Mouse (Mus musculus): Measurements from ENCODE around the gene Glra1.
A peak's percentile ranks its signal among the peaks of the same experiment; 100 is the strongest.
"Not testable (repeated sequence)": the region's sequence is repeated elsewhere in the genome, so short reads cannot be mapped to it uniquely, and the experiment has no call there.

The Glra1 gene

DNA sequence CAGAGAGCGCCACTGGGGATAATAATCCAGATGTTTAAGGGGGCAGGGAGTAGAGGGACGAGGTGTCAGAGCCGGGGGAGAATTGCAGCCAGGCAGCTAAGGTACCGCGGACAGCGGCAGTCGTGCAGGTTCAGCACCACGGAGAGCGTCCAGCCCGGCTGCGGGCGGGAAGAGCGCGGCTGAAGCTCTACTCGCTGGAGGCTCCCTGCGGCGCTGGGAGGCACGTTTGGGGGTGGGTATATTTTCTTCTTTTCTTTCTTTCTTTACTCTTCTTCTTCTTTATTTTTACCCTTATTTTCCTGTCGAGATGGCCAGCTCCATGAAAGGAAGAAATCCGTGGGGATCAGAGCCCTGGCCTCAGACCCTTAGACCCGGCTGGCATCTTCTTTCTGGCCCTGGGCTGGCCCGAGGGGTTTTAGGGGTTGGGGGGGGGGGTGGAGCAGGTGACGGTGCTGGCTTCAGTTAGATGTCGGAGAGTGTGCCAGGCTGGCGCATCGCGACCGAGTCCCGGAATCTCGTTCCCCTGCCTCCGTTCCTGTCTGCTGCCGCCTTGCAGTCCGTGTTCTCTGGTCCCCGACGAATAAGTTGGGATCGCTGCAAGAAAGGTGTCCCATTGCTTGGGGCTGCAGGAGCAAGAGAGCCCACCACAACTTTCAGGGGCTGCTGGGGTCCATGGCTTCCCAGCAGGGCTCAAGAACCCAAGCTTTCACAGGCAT lies at the start of gene Glra1:
Glra1 (minus strand) TSS at position 391 of the 716 bp plus-strand sequence.
- peak; percentile 59 for DNase-seq

DNA sequence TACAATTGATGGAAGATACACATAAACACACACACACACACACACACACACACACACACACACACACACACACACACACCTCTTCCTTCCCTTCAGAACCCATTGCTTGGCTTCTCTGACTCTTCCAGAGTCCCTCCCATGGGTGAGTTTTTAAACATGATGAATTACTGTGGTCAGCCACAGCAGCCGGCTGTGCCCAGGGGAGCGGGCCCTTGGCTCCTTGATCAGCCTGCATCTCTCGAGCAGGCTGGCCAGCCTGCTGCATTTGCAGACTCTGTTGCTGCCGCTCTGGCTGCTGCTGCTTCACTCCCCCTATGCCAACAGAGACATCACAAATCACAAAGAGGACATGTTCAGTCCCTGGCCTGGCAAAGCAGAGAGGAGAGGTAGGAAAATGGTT lies 29.0 kb upstream of the Glra1 start:
- DNase-seq = no peak

DNA sequence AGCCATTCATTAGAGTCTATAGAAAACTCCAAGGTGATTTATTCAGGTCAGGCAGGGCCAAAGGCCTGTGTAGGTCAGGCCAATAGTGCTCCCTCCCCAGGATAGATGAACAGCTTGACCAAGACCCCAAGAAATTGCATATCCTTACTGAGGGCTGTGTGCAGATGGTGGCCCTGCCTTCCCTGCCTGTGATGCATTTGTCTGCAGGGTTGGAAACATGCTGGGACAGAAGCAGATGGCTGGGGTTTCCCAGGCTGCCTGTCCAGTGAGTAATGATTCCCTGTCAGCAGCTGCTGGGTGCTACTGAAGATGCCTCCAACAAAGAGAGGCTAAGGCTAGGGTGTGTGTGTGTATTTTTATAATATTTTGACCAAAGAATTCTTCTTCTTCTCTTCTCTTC lies 25.9 kb upstream of the Glra1 start:
- no peak for DNase-seq

DNA sequence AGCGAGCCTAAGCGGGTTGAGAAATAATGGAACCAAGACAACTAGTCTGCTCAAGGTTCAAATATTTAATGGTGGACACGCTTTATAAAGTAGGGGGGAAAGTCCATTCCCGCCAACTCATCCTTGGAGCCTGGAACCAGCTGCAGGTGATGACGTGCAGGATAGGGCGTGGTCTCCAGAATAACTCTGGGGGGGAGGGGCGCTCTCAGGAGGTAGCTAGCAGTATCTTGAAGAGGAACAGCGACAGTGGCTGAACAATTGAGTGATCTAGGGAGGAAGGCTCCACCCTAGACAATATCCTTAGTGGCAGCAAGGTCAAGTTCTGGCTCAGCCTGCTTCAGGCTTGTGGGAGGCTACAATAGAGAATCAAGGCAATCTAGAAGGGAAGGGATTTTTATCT lies 6.6 kb upstream of the Glra1 start:
- DNase-seq = not testable (repeated sequence)

DNA sequence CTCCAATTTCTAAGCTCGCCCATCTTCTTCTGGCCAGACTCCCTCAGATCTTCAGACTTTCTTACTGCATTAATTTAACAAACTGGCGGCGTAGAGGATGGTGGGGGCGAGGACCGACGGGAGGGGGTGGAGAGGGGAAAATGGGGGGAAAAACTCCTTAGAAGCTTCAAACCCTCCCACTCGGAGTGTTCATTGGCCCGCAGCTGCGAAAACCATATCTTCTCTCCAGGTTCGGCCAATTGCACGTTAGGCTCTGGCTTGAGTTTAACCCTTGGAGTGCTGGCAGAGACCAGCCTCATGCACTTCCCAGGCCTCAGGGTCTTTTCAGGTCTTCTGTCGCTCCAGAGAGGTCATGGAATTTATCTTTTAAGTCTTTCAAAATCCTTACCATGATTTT lies 524 bp upstream of the Glra1 start:
- no peak for DNase-seq

DNA sequence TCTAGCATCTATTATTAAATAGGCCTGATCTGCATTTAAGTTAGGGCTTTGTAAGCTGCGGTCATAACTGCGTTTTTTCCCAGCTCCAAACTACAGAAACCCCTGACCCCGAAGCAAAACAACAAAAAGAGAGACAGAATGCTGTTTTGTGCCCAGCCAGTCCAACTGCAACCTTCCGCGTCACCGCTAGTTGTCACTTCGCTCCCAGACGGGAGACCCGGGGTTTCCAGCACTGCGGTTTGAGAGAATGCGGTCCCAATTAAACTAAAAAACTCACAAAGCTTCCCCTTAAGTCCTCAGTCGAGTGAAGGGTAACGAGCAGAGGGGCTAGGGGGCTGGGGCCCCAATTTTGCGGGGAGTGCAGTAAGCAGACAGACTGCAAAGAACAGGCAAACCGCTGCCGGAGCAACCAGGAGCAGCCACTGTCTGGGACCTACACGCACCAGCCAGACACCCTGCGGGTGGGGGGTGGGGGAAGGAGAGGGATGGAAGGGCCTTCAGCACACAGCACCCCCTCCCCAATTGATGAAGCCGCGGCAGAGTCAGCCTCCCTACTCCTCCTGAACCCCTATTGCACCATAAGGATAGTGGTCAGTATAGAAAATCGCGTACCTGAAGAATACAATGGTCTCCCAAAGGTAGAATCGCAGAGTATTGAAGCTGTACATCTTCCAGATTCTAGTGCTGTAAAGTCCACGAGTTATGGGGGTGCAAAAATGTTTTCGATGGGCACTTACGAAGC lies 761 bp downstream of the Glra1 start:
- no peak for DNase-seq

DNA sequence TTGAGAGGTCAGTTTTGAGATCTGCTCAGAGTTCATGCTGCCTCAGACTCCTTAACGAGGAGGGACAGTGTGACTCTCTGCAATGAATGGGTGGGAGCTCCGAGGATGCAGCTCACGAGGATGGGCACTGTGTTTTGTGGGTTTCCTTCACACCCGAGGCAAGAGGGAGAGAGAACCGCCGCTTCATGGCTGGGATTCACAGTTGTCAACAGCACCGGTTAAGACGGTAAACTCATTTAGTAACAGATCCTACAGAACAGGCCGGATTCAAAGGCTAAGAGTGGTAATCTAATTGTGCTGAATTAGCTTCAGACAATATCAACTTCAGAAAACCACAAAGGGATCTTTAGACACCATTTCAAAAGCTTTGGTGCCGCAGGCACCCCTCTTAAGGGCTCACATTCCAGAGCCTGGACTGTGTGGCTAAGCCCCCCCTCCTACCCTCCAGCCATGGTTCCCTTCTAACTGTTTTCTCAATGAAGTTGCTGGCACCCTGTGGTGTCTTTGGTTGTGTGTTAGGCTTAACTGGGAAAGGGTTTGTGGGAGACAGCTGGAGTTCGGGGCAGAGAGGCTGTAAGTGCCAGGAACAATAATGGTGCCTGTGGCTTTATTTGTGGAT lies 6.4 kb downstream of the Glra1 start:
- DNase-seq = no peak

DNA sequence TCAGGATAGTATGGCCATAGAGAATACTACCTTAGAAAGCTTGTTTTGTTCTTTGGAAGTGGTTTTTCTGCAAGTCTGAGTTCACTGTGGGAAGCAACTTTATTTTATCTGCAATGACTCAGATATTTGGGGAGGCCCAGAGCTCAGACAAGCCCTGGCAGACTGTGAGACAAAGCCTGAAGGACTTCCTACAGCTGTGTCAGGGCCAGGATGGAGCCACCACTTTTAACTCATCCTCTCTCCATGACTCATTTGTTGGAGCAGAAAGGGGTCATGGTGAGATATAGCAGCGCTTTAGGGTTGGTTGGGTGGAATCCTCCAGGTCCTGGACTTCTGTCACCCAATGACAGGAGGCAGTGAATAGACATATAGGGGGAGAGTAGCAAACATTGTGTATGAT lies 12.3 kb downstream of the Glra1 start:
- no peak for DNase-seq

DNA sequence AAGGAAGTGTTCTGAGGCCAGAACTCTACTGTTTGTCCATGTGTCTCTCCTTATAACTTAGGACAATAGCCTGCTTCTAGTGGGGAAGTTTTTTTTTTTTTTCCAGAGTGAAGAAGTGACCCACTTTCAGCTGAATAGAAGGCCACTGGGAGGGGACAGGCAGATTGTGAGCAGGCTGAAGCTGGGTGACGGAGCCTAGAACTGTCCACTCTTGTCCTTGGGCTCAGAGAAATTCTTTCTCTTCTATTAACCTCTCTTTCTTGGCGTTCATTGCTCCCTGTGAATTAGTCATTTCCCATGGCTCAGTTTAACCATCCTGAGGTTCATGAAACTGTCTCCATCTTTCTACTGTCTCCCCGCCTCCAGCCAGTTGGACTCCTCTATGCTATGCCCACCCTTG lies 13.6 kb downstream of the Glra1 start:
- no peak for DNase-seq

DNA sequence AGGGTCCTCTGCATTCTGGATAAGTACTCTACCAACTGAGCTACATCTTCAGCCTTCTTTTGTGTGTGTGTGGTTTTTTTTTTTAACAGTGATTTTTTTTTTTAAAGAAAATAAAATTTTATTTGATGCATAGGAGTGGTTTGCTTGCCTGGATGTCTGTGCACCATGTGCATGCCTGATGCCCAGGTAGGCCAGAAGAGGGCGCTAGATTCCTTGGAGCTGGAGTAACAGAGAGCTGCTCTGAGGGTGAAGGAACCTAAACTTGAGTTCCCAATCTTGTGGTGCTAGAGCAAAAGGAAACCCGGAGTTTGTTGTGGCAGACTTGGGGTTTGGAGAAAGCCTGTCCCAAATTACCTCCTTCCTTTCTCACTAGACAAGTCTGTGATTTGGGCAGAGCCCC lies 16.8 kb downstream of the Glra1 start:
- DNase-seq = no peak

DNA sequence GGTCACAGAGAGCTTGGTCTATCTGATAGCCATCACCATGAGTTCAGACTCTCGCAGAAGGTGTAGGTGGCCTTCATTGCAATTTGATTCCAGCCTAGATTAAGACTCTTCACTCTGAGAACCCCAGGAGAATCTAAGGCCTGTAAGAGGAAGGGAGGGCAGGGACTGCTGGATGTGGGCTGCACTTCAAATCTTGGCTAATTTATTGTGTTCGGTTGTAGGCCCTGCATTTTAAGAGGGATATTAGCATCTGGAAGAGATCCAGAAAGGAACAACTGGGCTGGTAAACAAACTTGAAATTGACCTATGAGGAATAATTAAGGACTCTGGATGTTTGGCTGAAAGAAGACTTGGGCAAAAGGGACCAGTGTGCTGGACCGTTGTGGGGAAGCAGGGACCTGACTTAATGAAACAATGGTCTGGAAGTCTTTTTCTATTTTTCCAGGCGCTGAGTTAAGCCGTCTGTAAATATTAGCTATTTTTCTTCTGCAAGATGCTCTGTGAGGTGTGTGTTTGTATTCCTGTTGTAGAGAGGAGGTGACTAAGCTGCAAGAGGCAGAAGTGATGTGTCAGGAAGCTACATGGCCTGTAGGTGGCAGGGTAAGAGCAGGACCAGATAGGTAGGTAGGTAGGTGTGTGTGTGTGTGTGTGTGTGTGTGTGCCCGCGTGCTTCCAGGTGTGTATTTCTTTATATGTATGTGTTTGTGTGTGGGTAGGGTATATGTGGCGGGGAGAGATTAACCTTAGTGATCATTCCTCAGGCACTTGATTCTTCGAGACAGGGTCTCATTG lies 18.4 kb downstream of the Glra1 start:
- DNase-seq = no peak

DNA sequence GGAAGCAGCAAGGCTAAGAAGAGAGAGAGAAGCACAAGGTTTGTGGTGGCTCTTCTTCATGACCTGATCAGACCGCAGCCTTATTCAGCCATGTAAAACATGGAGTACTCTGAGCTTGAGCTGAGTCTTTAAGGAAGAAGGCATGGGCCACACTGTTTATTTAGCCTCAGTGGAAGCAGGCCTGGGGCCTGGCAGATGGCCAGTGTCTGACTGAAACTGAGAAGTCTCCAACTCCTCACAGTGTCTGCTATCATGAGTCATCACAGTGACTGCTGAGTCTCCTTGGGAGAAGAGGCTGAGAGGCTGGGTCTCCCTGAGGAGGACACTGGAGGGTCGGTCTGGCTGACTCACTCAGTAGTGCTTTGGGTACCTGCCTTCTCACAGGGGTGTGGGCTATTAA lies 33.6 kb downstream of the Glra1 start:
- DNase-seq = no peak

DNA sequence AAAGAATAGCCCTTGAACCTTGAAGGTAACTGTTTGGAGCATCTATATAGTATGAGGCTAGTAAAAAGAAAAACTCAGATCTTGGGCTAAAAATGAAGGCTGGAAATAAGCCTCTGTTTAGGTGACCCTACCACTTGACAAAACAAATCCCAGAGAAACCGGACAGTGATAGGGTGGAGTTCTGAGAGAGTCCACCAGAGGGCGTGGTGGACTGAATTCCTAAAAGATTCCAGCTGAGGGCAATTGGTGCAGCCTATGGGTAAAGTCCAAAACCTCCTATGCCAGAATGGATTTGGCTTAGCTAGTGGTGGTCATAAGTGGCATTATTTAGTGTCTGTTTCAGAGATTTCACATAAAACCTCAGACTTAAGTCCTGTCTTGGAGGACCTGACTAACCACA lies 36.9 kb downstream of the Glra1 start:
- DNase-seq = peak; percentile 1

DNA sequence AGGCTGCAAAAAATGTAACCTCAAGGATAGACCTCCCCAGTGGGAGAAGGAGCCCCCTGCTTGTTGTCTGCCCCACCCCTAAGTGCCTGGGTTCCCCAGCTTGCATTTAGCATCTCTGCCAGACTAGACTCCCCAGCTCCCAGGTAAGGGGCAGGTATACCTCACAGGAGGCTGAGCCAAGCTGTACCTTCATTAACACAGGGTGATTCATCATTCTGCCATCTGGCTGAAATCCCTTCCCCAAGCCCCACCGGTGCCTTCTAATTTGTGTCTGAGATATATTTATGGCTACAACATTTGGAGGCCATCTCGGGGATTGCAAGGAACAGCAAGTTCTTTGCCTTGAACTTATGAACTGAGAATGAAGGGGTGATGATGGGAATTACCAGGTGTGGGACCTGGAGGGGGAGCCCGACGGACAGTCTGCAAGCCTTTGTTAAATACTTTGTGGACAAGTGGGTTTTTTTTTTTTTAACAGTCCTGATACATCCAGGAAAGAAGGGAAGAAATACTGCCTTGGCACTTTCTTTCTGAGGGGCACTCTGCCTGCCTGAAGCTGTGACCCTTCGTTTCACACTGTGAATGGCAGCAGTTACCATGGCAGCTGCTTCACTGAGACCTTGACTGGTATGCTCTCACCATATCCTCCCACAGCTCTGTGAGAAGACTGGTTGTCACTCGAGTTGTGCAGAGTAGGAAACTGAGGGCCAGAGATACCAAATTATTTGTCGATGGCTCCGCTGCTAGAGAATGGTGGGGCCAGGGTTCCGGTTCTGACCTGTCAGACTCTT lies 41.5 kb downstream of the Glra1 start:
- no peak for DNase-seq

DNA sequence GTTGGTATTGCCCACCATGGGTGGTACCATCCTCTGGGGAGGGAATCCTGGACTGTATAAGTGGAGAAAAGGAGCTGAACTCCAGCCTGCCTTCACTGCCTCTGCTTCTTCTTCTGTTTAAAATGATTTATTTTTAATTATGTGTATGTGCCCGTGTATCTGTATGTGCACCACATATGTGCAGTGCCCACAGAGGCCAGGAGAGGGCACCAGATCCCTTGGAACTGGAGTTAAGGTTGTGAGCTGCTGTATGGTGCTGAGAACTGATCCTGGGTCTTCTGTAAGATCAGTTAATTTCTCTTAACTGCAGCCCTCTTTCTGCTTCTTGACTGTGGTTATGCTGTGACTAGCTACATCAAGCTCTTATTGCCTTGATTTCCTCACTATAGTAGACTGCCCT lies 62.3 kb downstream of the Glra1 start:
- DNase-seq = no peak

DNA sequence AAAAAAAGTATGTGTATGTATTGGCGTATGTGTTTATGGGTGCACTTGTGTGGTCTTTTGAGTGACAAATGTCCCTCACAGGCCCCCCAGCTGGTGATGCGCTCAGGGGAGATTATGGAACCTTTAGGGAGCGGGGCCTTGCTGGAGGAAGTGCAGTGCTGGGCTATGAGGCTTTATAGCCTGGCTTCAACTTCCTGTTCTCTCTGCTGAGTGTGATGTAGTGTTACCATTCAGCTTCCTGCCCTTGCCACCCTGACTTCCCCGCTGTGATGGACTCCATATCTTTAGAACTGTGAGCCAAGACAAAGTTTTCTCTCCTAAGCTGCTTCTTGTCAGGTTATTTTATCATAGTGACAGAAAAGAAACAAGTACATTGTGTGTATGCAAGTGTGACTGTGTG lies 65.3 kb downstream of the Glra1 start:
- DNase-seq = no peak

DNA sequence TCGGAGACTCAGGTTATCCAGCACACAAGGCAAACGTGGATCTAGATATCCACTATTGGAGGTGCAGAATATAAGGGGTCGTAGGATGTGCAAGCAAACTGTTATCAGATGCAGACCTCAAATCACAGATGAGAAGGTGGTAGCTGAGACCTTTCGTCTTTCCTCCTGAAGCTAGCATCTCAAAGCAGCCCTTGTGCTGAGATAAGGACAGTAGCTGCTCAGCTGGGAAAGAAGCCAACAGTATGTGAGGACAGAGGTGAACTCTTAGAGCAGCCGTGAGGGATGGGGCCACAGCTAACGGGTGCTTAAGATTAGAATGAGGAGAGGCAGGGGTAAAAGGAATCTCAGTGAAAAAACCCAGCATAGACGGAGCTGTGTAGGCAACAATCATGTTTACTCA lies 65.9 kb downstream of the Glra1 start:
- DNase-seq = no peak

DNA sequence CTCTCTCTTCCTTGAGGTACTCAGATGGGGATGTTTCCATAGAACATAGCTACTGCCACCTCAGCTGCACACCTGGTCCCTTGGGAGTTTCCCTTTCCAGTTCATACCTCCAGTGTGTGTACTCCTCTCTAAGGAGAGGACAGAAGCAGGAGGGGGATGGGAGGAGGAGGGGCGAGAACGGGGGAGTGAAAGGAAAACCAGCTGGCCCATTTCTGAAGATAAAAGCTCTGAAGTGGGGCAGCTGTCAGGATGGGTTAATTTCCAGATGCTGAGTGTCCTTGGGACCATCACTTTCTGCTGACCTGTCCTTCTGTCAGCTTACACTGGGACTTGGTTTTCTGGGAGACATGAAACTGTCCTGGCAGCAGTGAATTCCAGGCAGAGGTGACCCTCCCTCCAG lies 73.2 kb downstream of the Glra1 start:
- no peak for DNase-seq

DNA sequence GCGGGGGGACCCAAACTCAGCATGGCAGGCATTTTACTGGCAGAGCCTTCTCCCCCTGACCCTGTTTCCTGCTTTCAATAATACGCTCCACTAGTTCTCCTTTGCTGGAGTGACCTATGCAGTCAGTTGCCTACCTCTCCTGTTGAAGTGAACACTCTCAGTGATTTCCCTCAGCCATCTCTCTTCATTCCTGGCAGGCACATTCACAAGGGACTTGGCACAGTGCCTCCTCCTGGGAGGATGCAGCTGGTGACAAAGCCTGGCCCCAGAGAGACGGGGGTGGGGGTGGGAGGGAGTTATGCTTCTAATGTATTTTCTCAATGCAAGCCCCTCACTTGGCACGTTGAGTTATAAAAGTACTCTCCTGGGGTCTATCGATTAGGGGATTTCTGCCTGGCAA lies 74.6 kb downstream of the Glra1 start:
- no peak for DNase-seq

DNA sequence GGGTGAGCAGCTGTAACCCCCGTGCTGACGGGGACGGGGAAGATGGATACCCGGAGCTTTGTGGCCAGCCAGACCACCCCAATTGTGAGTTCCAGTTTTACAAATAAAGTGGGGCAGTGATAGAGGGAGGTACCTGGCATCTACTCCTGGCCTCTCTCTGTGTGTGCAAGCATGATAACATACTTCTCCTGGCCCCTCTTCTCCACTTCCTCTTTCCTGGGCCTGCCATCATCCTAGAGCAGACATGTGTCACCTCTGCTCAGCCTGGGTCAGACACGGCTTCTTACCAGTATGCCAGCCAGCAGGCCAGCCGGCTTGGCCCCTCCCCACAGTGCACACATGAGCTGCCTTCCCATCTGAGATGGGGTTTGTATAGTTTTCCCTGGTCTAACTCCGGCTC lies 77.3 kb downstream of the Glra1 start:
- no peak for DNase-seq

DNA sequence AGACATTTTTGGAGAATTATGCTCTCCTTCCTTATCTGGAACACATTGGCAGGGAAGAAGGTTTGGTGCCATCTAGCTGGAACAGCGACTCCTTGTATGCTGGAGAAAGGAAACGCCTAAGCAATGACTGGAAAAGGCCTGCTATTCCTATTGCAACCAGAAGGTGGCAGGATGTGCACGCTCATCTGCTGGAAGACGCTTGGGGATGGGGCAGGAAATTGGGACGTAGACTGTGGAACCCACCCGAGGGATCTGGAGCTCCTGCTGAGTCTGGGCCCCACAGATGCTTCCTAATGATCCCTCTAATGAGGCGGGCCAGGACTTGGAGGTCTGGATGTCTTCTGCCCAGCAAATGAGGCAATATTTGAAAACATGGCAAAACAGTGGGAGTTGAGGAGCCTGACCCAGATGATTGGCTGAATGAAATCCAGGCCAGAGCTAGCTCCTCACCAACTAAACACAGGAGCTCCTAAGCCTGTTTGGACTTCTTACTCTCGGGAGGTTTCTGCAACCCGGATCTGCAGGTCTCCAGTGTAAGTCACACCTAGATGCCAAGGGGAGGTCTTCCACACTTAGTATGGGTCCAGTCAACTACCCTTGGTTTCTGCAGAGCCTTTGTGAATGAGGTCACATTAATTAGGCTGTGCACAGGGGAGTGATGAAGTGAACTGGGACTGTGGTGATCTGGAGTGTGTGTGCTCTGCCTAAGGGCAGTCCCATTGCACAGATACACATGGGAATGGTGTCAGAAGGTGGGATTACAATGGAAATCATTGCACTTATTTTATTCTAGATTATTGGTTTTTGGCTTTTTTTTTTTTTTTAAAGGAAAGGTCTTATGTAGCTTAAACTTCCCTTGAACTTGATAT lies 89.0 kb downstream of the Glra1 start:
- peak; percentile 41 for DNase-seq

DNA sequence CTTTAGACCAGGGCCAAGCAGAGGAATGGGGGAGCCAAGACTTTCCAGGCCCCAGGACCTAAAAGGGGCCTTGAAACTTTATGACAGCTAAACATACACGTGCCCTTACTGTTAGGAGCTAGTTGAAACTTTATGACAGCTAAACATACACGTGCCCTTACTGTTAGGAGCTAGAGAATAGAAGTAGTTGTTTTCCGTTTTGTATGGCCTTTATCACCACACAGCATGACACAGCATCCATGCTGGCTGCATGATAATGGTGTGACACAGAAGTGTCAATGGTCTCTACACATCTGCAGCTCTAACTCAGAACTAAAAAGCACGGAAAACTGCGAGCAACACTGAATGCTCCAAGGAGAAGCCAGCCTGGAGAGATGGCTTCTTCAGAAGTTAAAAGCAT lies 90.3 kb downstream of the Glra1 start:
- no peak for DNase-seq
